Mouse (Mus musculus): Measurements from ENCODE around the gene Trpc4. TPM values are rescaled to one million over a fixed set of nuclear protein-coding genes. Genes with fewer than 3 reads are reported as not detected.

Gene Trpc4
- polyA plus RNA-seq, 1 experiment from 2014 or later = 1.3 TPM

DNA sequence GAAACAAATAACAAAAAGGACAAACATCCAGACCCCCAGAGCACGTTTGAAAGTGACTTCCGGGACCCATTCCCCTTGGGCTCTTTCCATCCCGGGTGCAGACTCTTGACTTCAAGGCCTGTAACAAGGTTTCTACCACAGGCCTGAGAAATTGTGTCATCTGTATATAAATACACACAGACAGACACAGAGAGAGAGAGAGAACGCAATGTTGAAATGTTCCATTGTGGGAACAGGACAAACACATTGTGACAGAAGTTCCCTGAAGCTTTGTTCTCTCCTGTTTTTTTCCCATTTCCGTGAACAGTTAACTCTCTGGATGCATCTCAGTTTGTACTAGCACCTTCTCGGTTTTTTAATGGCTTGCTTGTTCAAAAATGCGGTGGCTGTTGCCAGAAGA is 118.8 kb downstream of the Trpc4 start:
- 67% methylated on average over 7 of the region's 7 CpGs for WGBS
- Histone ChIP-seq H3K4me3 (ENCODE audit: low read depth, low read length) (no peak overlapping the region), H3K27ac (replicated peaks) (no peak overlapping the region), H3K4me1 (replicated peaks; ENCODE audit: control insufficient read depth, insufficient read depth) (no peaks in the 10 kb centered on the region), H3K9ac (ENCODE audit: low read length) (no peak overlapping the region), H3K9me3 (ENCODE audit: control insufficient read depth, low read length) (no peaks in the 10 kb centered on the region), H3K4me2 (replicated peaks; ENCODE audit: low read depth) (no peak overlapping the region), H3K27me3 (ENCODE audit: control insufficient read depth, insufficient read depth, low read length) (no peaks in the 10 kb centered on the region), H3K36me3 (ENCODE audit: control insufficient read depth, insufficient read depth, low read length) (no peaks in the 10 kb centered on the region)
- ATAC-seq (ENCODE audit: low FRiP score, low TSS enrichment) (no peak), DNase-seq (ENCODE audit: low spot score) (no peak)
- TF ChIP-seq CTCF (IDR thresholded peaks at IDR 0.05; ENCODE audit: low read depth) (no peak), EP300 (optimal IDR thresholded peaks at IDR 0.05) (no peak)

DNA sequence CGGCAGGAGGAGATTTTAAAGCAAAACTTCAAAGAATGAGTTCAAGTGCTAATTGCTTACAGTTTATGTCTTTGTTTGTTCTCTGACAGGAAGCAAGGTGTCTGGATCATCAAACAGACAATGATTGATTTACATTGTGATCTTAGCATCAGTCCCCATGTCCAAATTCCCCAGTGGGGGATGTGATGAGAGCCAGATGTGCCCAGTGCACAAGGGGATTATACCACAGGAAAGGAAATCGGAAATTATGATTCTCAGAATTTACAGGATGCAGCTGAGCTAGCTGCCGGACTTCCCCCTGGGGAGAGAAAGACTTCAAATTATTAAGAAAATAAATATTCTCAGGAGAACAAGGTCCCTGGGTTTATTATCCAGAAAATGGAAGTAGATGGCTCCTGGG is 133.9 kb downstream of the Trpc4 start:
- Histone ChIP-seq H3K9me3 (ENCODE audit: control insufficient read depth, low read length) (no peaks in the 10 kb centered on the region), H3K27me3 (ENCODE audit: control insufficient read depth, insufficient read depth, low read length) (no peaks in the 10 kb centered on the region), H3K4me1 (replicated peaks; ENCODE audit: control insufficient read depth, insufficient read depth) (no peaks in the 10 kb centered on the region), H3K4me3 (ENCODE audit: low read depth, low read length) (no peak overlapping the region), H3K36me3 (ENCODE audit: control insufficient read depth, insufficient read depth, low read length) (no peaks in the 10 kb centered on the region), H3K4me2 (replicated peaks; ENCODE audit: low read depth) (no peak overlapping the region), H3K9ac (ENCODE audit: low read length) (no peak overlapping the region), H3K27ac (replicated peaks) (no peak overlapping the region)
- DNase-seq (ENCODE audit: low spot score) = no peak
- no peak for ATAC-seq (ENCODE audit: low FRiP score, low TSS enrichment)
- 40% methylated on average over 3 of the region's 3 CpGs for WGBS
- TF ChIP-seq CTCF (IDR thresholded peaks at IDR 0.05; ENCODE audit: low read depth) = no peak
- no peak for TF ChIP-seq EP300 (optimal IDR thresholded peaks at IDR 0.05)

DNA sequence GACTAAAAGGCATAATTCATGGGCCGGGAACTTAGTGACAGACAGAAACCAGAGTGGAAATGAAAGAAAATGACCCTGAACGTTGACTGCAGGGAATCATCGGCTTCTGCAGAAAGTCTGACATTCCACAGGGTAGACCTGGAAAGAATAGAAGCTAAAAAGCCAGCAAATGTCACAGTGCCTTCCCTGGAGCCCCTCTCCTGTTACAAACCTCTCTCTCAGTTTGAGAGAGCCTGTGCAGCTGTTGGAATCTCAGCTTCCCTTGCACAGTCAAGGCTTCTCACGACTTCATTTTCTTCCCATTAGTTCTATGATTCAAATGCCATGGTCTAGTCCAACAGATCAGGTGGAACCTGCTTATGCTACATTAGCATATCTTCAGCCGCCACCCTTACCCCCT is 154.8 kb downstream of the Trpc4 start:
- no peak for ATAC-seq (ENCODE audit: low FRiP score, low TSS enrichment)
- WGBS = 35% methylated on average over 5 of the region's 5 CpGs
- H3K27ac ChIP-seq (replicated peaks) = no peak overlapping the region

DNA sequence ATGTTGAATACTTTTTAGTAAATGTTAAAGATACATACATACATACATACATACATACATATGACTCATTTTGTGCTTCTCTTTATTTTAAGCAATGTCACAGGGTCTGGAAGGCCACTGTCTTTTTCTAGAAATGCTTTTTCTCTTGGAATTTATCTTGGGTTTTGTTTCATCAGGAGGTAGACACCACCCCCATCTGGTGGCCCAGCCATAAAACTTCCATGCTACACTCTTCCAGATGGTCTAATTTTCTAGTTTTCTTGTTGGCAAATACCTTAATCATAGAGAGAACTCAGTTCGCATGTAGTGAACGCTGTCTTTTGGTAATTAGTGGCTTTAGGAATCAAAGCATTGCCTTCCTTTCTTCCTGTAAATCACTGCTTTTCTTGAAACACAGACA is 158.2 kb downstream of the Trpc4 start:
- no peak overlapping the region for H3K4me2 ChIP-seq (replicated peaks; ENCODE audit: low read depth)
- H3K36me3 ChIP-seq (ENCODE audit: control insufficient read depth, insufficient read depth, low read length) = no peaks in the 10 kb centered on the region
- 63% methylated on average over 2 of the region's 2 CpGs for WGBS
- H3K9me3 ChIP-seq (ENCODE audit: control insufficient read depth, low read length) = no peaks in the 10 kb centered on the region
- TF ChIP-seq CTCF (IDR thresholded peaks at IDR 0.05; ENCODE audit: low read depth) (peak; percentile 68), EP300 (optimal IDR thresholded peaks at IDR 0.05) (no peak)
- no peak overlapping the region for H3K9ac ChIP-seq (ENCODE audit: low read length)
- DNase-seq (ENCODE audit: low spot score) (no peak), ATAC-seq (ENCODE audit: low FRiP score, low TSS enrichment) (no peak)
- H3K27ac ChIP-seq (replicated peaks) = no peak overlapping the region
- H3K4me3 ChIP-seq (ENCODE audit: low read depth, low read length) = no peak overlapping the region
- no peaks in the 10 kb centered on the region for H3K4me1 ChIP-seq (replicated peaks; ENCODE audit: control insufficient read depth, insufficient read depth)
- H3K27me3 ChIP-seq (ENCODE audit: control insufficient read depth, insufficient read depth, low read length) = no peaks in the 10 kb centered on the region

More for the DNA sequence above, 154.8 kb downstream of the Trpc4 start:
- Histone ChIP-seq H3K27me3 (ENCODE audit: control insufficient read depth, insufficient read depth, low read length) (no peaks in the 10 kb centered on the region), H3K9ac (ENCODE audit: low read length) (no peak overlapping the region), H3K4me1 (replicated peaks; ENCODE audit: control insufficient read depth, insufficient read depth) (no peaks in the 10 kb centered on the region), H3K9me3 (ENCODE audit: control insufficient read depth, low read length) (no peaks in the 10 kb centered on the region), H3K36me3 (ENCODE audit: control insufficient read depth, insufficient read depth, low read length) (no peaks in the 10 kb centered on the region), H3K4me2 (replicated peaks; ENCODE audit: low read depth) (no peak overlapping the region), H3K4me3 (ENCODE audit: low read depth, low read length) (no peak overlapping the region)
- TF ChIP-seq EP300 (optimal IDR thresholded peaks at IDR 0.05) (no peak), CTCF (IDR thresholded peaks at IDR 0.05; ENCODE audit: low read depth) (no peak)
- no peak for DNase-seq (ENCODE audit: low spot score)

DNA sequence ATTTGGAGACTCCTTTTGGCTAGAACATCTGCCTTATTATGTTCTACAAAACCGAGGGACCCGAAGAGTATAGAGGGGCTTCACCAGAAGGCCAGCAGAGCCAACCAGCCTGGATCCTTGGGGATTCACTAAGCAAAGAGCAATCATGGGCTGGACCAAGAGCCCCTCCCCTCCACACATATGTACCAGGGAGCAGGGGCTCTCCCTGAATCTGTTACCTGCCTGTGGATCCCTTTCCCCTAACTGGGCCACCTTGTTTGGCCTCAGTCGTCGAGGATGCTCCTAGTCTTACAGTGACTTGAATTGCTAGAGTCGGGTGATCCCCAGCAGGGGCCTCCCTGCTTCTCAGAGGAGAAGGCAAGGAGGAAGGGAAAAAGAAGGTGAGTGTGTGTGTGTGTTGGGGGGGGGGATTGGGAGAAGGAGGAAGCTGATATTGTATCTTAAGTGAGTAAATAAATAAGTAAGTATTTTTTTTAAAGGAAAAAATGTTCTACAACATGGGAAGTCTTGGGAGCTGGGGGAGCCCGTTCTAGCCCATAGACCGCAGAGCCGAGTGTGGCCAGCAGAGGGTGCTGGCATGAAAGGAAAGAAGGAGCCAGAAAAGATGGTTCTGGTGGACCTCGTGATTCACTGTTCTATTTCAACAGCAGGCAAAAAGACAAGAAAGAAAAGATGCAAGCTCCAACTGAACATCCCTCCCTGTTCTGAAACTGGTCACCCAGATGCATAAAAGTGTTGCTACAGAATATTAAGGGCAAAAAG is 197.2 kb downstream of the Trpc4 start:
- 25% methylated on average over 9 of the region's 9 CpGs for WGBS
- no peak overlapping the region for H3K27ac ChIP-seq (replicated peaks)
- H3K36me3 ChIP-seq (ENCODE audit: control insufficient read depth, insufficient read depth, low read length) = no peaks in the 10 kb centered on the region
- no peaks in the 10 kb centered on the region for H3K9me3 ChIP-seq (ENCODE audit: control insufficient read depth, low read length)
- TF ChIP-seq EP300 (optimal IDR thresholded peaks at IDR 0.05) (no peak), CTCF (IDR thresholded peaks at IDR 0.05; ENCODE audit: low read depth) (peak; percentile 92)
- DNase-seq (ENCODE audit: low spot score) (peak; percentile 70), ATAC-seq (ENCODE audit: low FRiP score, low TSS enrichment) (no peak; the same call in 1 of the 2 replicates)
- H3K4me1 ChIP-seq (replicated peaks; ENCODE audit: control insufficient read depth, insufficient read depth) = no peaks in the 10 kb centered on the region
- H3K9ac ChIP-seq (ENCODE audit: low read length) = no peak overlapping the region
- no peaks in the 10 kb centered on the region for H3K27me3 ChIP-seq (ENCODE audit: control insufficient read depth, insufficient read depth, low read length)
- H3K4me2 ChIP-seq (replicated peaks; ENCODE audit: low read depth) = no peak overlapping the region
- H3K4me3 ChIP-seq (ENCODE audit: low read depth, low read length) = no peak overlapping the region

DNA sequence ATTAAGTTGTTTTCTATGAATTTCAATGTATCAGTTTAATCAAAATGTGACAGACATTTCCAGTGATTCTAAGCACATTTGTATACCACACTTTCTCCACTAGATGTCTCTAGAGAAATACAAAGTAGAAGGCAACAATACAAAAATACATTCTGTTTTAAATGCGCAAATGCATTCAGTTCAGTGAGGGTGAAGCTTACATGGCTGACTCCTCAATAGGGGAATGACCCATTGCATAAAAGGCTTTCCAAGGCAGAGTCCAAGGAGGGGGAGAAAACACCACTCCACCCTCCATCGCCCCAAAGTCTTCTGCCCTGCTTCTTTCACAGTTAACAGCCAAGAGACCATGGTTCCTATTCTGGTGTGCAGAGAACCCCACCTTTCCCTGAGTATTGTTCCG is 201.7 kb downstream of the Trpc4 start:
- TF ChIP-seq EP300 (optimal IDR thresholded peaks at IDR 0.05) (no peak), CTCF (IDR thresholded peaks at IDR 0.05; ENCODE audit: low read depth) (peak; percentile 81)
- DNase-seq (ENCODE audit: low spot score) = no peak

More for the DNA sequence above, 201.7 kb downstream of the Trpc4 start:
- no peak for ATAC-seq (ENCODE audit: low FRiP score, low TSS enrichment)
- H3K27ac ChIP-seq (replicated peaks) = no peak overlapping the region
- no peak overlapping the region for H3K9ac ChIP-seq (ENCODE audit: low read length)
- WGBS = 59% methylated on average over 3 of the region's 3 CpGs
- no peak overlapping the region for H3K4me3 ChIP-seq (ENCODE audit: low read depth, low read length)
- no peak overlapping the region for H3K4me2 ChIP-seq (replicated peaks; ENCODE audit: low read depth)
- no peaks in the 10 kb centered on the region for H3K27me3 ChIP-seq (ENCODE audit: control insufficient read depth, insufficient read depth, low read length)
- H3K4me1 ChIP-seq (replicated peaks; ENCODE audit: control insufficient read depth, insufficient read depth) = no peaks in the 10 kb centered on the region
- H3K36me3 ChIP-seq (ENCODE audit: control insufficient read depth, insufficient read depth, low read length) = no peaks in the 10 kb centered on the region
- H3K9me3 ChIP-seq (ENCODE audit: control insufficient read depth, low read length) = no peaks in the 10 kb centered on the region
